Mouse (Mus musculus) neural tube, embryonic 14.5 days (tissue): ENCODE data around the gene Cmtm4. TPM values are rescaled to one million over a fixed set of nuclear protein-coding genes. Genes with fewer than 3 reads are reported as not detected.

Source experiments
- ATAC-seq: fragments of 200-750 bp; cut with Nextera tagmentation; 2 replicates; pipeline ENCODE4 v1.8.0; 2017; ENCODE audit warnings: low read depth, mild to moderate bottlenecking, moderate TSS enrichment, moderate library complexity
- H3K27ac ChIP-seq: fragments of 300-500 bp; sonication (generic); 2 replicates; pipeline ENCODE4 v1.5.1; 2014; ENCODE audit warnings: low read depth, mild to moderate bottlenecking, control low read depth, low read length, moderate library complexity, mixed read lengths
- H3K27me3 ChIP-seq: fragments of 300-500 bp; sonication (generic); 2 replicates; pipeline ENCODE4 v1.6.1; 2014; ENCODE audit warnings: low read length; ENCODE audit not compliant: control insufficient read depth, insufficient read depth
- H3K36me3 ChIP-seq: fragments of 300-500 bp; sonication (generic); 2 replicates; pipeline ENCODE4 v1.6.1; 2014; ENCODE audit warnings: low read length, mixed read lengths; ENCODE audit not compliant: control insufficient read depth, insufficient read depth
- H3K4me1 ChIP-seq: fragments of 300-500 bp; sonication (generic); 2 replicates; pipeline ENCODE4 v1.6.1; 2014; ENCODE audit warnings: low read length; ENCODE audit not compliant: control insufficient read depth, insufficient read depth
- H3K4me2 ChIP-seq: fragments of 300-500 bp; sonication (generic); 2 replicates; pipeline ENCODE4 v1.6.1; 2014; ENCODE audit warnings: mild to moderate bottlenecking, low read depth, low read length, control low read depth
- H3K4me3 ChIP-seq: fragments of 300-500 bp; sonication (generic); 2 replicates; pipeline ENCODE4 v1.5.1; 2014; ENCODE audit warnings: low read depth, low read length, control low read depth, mixed read lengths
- H3K9ac ChIP-seq: fragments of 300-500 bp; sonication (generic); replicated peaks from 2 replicates; pipeline ENCODE4 v1.6.1; 2014; ENCODE audit warnings: low read depth, mild to moderate bottlenecking, control low read depth, low read length, mixed read lengths
- H3K9me3 ChIP-seq: fragments of 300-500 bp; sonication (generic); 2 replicates; pipeline ENCODE4 v1.6.1; 2016; ENCODE audit warnings: low read length; ENCODE audit not compliant: control insufficient read depth
- WGBS: fragments of 180-500 bp; shearing (Covaris S2); extraction: QIAGEN DNeasy Blood & Tissue Kit; methylation state at CpG from one replicate; pipeline ENCODE4 v1.1.7; 2014; 5-methylcytosine and 5-hydroxymethylcytosine counted together
- polyA plus RNA-seq: library from polyadenylated mRNA; unstranded; fragments of >200 nt; fragmentation: Nextera tagmentation; extraction: Ambion mirVana; gene quantifications from 2 replicates; pipeline ENCODE4 v1.2.1, GENCODE M21; 2014

Cmtm4 gene
- polyA plus RNA-seq, 1 experiment from 2014 or later, result 3.9 TPM

DNA sequence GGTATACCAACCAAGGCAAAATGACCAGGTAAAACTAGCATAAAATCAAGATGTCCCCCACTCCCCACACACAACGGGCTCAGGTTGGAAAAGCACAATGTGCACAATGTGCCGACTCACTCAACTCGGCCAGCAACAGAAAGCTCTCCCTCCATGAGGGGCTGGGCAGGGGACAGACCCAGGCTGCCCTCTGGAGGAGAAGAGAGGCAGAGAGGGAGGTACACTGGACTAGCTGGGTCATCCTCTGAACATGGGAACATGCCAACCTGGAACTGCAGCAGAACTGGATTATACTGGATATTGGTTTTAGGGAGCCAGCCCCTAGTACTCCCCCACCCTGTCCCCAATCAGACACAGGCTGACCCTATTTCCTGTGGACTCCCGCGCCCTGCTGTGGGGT is 42.4 kb downstream of the Cmtm4 start:
- Histone ChIP-seq H3K27me3 (no peaks in the 10 kb centered on the region), H3K4me3 (no peak overlapping the region), H3K27ac (no peak overlapping the region), H3K9ac (no peak overlapping the region), H3K36me3 (no peaks in the 10 kb centered on the region; the same call in none of the 2 replicates), H3K9me3 (no peaks in the 10 kb centered on the region), H3K4me1 (no peaks in the 10 kb centered on the region), H3K4me2 (no peak overlapping the region)
- peak; percentile 63; the same call in 1 of the 2 replicates for ATAC-seq
- 67% methylated on average over 5 of the region's 5 CpGs for WGBS

DNA sequence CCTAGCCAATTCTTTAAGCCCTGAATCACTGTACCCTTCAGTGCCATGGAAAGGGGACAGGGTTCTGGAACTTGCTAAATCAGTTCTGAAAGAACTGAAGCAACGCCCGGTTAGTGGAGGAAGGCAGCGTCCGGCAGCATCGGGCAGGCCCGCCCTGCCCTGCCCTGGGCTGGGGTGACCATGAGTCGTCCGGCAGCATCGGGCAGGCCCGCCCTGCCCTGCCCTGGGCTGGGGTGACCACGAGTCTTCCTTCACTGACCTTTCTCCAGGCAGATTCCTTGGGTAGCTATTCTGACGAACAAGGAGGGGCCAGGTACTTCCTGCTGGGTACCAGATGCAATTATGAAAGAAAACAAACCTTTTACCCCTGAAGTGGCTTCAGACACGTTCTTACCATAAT is 45.6 kb downstream of the Cmtm4 start:
- ATAC-seq, result no peak

DNA sequence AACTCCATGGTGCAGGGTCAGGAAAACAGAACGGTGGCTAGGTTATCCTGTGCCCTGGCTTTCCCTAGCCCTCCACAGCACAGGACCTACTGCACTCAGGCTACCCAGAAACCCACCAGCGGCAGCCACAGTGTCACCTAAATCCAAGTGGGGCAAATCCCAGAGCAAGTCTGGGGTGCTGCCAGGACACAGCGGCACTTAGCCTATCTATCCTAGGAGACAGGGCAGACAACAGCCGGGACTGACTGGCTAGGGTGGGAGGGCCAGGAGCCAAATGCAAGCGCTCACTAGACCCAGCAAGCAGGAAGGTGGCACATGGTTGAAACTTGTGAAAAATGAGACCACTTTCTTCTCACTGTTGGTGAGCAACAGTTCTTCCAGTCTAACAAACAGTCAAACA is 46.6 kb downstream of the Cmtm4 start:
- H3K4me3 ChIP-seq, result no peak overlapping the region
- no peaks in the 10 kb centered on the region for H3K27me3 ChIP-seq
- H3K4me2 ChIP-seq, result no peak overlapping the region
- H3K27ac ChIP-seq, result no peak overlapping the region
- ATAC-seq, result no peak
- no peak overlapping the region for H3K9ac ChIP-seq
- H3K36me3 ChIP-seq, result no peaks in the 10 kb centered on the region
- H3K9me3 ChIP-seq, result no peaks in the 10 kb centered on the region
- WGBS, result 88% methylated on average over 5 of the region's 5 CpGs
- H3K4me1 ChIP-seq, result no peaks in the 10 kb centered on the region

More for the DNA sequence above, 45.6 kb downstream of the Cmtm4 start:
- Histone ChIP-seq H3K27me3 (no peaks in the 10 kb centered on the region), H3K4me2 (no peak overlapping the region), H3K4me3 (no peak overlapping the region), H3K4me1 (no peaks in the 10 kb centered on the region), H3K27ac (no peak overlapping the region), H3K36me3 (no peaks in the 10 kb centered on the region), H3K9ac (no peak overlapping the region), H3K9me3 (no peaks in the 10 kb centered on the region)
- 88% methylated on average over 13 of the region's 13 CpGs for WGBS

DNA sequence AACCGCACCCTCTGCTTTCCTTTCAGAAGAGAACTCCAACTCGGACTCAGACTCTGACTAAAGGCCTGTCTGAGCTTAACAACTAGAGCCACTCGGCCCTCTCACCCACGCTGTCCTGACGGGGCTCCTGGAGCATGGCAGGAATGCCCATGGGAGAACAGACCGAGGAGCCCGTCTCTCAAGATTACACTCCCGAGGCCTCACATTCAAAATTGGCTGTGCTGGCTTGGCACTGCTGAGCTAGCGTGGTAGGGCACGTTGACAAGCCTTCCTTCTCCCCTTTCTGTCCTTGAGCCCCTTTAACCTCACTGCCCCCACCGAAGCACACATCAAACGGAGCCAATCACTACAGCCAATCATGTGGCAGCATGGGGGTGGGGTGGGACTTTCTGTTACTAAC is 48.9 kb downstream of the Cmtm4 start:
- 59% methylated on average over 12 of the region's 12 CpGs for WGBS
- H3K4me1 ChIP-seq, result no peaks in the 10 kb centered on the region
- ATAC-seq, result no peak
- H3K4me3 ChIP-seq, result no peak overlapping the region
- no peaks in the 10 kb centered on the region for H3K9me3 ChIP-seq
- H3K4me2 ChIP-seq, result no peak overlapping the region
- H3K36me3 ChIP-seq, result no peaks in the 10 kb centered on the region
- H3K27me3 ChIP-seq, result no peaks in the 10 kb centered on the region
- H3K9ac ChIP-seq, result no peak overlapping the region
- no peak overlapping the region for H3K27ac ChIP-seq

DNA sequence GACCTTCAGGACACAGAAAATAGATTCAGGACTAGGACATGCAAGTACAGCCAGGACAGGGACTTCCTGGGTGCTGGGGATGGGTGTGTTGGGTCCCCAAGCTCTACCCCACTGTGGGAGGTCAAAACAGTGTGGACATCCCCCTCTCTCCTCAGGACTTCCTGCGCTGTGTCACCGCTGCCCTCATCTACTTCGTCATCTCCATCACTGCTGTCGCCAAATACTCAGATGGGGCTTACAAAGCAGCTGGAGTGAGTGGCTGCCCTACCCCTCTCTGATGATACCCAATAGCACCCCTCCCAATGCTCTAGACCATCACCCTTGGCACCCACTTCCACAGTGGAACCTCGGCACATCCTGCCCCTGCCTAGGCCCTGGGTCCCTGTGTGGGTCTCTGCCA is 51.0 kb downstream of the Cmtm4 start:
- Histone ChIP-seq H3K4me1 (no peaks in the 10 kb centered on the region), H3K9me3 (no peaks in the 10 kb centered on the region), H3K4me3 (no peak overlapping the region), H3K27me3 (no peaks in the 10 kb centered on the region), H3K9ac (no peak overlapping the region), H3K27ac (no peak overlapping the region), H3K4me2 (no peak overlapping the region), H3K36me3 (no peaks in the 10 kb centered on the region)
- 96% methylated on average over 5 of the region's 5 CpGs for WGBS
- no peak for ATAC-seq

DNA sequence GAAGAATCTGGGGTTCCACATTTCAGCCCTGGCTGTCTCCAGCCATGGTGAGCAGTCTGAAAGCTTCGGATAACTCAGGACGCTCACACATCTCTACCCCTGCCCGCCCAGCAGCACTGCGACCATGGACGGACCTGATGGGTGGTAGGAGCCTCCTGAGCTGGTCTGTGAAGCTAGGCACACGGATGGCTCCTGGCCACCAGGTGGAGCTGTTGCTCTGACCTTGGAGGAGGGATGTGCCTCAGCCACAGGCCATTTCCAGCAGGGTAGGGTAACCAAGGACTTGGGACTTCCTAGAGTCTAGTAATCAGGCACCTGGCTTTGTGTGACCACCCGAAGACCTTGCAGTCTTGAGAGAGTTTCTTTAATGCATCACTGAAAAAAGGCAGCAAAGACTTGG is 51.6 kb downstream of the Cmtm4 start:
- peak; percentile 50; the same call in 1 of the 2 replicates for ATAC-seq

DNA sequence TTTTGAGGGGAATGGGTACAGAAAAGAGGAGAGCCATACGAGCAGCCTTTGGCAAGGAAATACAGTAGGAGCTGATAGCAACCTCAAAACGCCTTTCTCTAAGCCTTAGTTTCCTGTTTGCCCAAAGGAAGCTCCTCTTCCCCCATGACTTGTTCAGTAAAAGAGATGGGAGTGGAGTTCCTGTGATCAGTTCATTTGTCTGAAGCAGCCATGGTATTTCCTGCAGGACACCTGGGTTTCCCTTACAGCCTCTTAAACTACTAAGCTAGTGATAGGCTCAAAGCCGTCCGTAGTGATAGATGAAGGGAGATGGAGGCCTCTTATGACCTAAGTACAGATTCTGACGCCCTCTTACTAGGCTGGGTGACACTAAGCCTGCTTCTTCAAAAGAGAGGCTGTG is 53.2 kb downstream of the Cmtm4 start:
- H3K4me2 ChIP-seq, result no peak overlapping the region
- no peak for ATAC-seq
- no peaks in the 10 kb centered on the region for H3K36me3 ChIP-seq
- no peak overlapping the region for H3K4me3 ChIP-seq
- no peak overlapping the region for H3K9ac ChIP-seq
- no peaks in the 10 kb centered on the region for H3K9me3 ChIP-seq
- H3K27ac ChIP-seq, result no peak overlapping the region
- no peaks in the 10 kb centered on the region for H3K4me1 ChIP-seq
- no peaks in the 10 kb centered on the region for H3K27me3 ChIP-seq
- WGBS, result 84% methylated on average over 5 of the region's 5 CpGs

More for the DNA sequence above, 51.6 kb downstream of the Cmtm4 start:
- no peak overlapping the region for H3K4me2 ChIP-seq
- no peak overlapping the region for H3K27ac ChIP-seq
- WGBS, result 11% methylated on average over 7 of the region's 7 CpGs
- no peaks in the 10 kb centered on the region for H3K27me3 ChIP-seq
- H3K4me1 ChIP-seq, result no peaks in the 10 kb centered on the region
- no peaks in the 10 kb centered on the region for H3K9me3 ChIP-seq
- H3K4me3 ChIP-seq, result no peak overlapping the region
- no peaks in the 10 kb centered on the region for H3K36me3 ChIP-seq
- H3K9ac ChIP-seq, result no peak overlapping the region

DNA sequence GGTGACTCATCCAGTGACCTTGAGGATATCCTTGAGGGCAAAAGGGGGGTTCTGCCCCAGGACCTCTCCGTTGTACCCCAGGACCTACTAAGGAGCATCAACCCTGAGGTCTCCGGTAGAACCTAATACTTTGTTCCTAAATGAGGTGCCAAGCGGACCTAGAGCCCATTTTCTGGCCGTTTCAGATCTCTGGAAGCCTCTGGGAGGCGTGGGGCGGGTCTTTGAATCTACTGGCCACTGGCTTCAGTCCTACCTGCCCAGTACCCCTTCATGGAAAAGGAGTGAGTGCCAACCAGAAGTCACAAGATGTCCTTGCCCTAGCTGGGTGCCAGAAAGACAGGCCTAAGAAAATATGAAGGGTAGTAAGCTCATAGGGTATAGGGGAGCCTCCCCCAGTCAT is 53.9 kb downstream of the Cmtm4 start:
- no peak overlapping the region for H3K27ac ChIP-seq
- 48% methylated on average over 6 of the region's 6 CpGs for WGBS
- no peak for ATAC-seq
- H3K9ac ChIP-seq, result no peak overlapping the region
- H3K4me1 ChIP-seq, result no peaks in the 10 kb centered on the region
- H3K4me3 ChIP-seq, result no peak overlapping the region
- no peaks in the 10 kb centered on the region for H3K27me3 ChIP-seq
- no peaks in the 10 kb centered on the region for H3K36me3 ChIP-seq
- H3K4me2 ChIP-seq, result peak overlapping the region; percentile 77; the same call in 1 of the 2 replicates
- H3K9me3 ChIP-seq, result no peaks in the 10 kb centered on the region

DNA sequence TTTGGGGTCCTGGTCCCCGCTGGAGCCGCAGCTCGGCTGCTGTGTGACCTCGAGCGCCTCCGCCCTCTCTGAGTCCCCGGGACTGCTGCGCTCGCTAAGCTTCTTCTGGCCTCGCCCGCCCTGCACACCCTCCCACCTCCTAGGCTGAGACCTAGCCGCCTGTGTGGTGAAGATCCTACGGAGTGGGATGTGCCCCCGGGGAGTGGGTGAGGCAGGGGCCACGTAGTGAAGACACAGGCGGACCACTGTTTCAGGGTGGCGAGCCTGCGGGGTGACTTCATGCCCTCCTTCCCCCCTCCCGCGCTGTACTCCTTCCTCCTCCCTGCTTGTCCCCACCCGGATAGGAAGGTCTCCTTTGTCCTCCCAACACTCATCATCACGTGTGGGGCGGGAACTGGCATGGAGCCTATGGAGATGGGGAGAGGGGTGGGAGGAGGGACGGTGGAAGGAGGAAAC is 54.5 kb downstream of the Cmtm4 start:
- peak overlapping the region; percentile 54 for H3K9ac ChIP-seq
- H3K36me3 ChIP-seq, result no peaks in the 10 kb centered on the region
- H3K4me1 ChIP-seq, result no peaks in the 10 kb centered on the region
- H3K4me2 ChIP-seq, result peak overlapping the region; percentile 77
- peak; percentile 69 for ATAC-seq
- H3K4me3 ChIP-seq, result peak overlapping the region; percentile 49
- H3K27me3 ChIP-seq, result no peaks in the 10 kb centered on the region
- under 1% methylated on average over 24 of the region's 24 CpGs for WGBS
- no peaks in the 10 kb centered on the region for H3K9me3 ChIP-seq
- peak overlapping the region; percentile 6; the same call in 1 of the 2 replicates for H3K27ac ChIP-seq
